Mouse (Mus musculus): ENCODE measurements around the gene 4930523C07Rik.

The 4930523C07Rik gene

GRCm38 (mm10) chr1:160042351-160042750 lies 1.8 kb upstream of the 4930523C07Rik start:
- no peak for TF ChIP-seq NANOG (IDR thresholded peaks at IDR 0.05; ENCODE audit: borderline replicate concordance, low read length)
- no peak for TF ChIP-seq POU5F1 (IDR thresholded peaks at IDR 0.05; ENCODE audit: borderline replicate concordance, low read length)
- H3K4me1 ChIP-seq (replicated peaks; ENCODE audit: low read depth, low read length), result peaks cover 9% of the 10 kb centered on the region
- peaks cover 34% of the 10 kb centered on the region for H3K27me3 ChIP-seq (ENCODE audit: insufficient read depth, low read length)
- H3K9me3 ChIP-seq (ENCODE audit: low read length), result no peaks in the 10 kb centered on the region
- no peaks in the 10 kb centered on the region for H3K36me3 ChIP-seq (ENCODE audit: insufficient read depth, low read length)
- H3K4me3 ChIP-seq (replicated peaks; ENCODE audit: low read length), result no peak overlapping the region

DNA sequence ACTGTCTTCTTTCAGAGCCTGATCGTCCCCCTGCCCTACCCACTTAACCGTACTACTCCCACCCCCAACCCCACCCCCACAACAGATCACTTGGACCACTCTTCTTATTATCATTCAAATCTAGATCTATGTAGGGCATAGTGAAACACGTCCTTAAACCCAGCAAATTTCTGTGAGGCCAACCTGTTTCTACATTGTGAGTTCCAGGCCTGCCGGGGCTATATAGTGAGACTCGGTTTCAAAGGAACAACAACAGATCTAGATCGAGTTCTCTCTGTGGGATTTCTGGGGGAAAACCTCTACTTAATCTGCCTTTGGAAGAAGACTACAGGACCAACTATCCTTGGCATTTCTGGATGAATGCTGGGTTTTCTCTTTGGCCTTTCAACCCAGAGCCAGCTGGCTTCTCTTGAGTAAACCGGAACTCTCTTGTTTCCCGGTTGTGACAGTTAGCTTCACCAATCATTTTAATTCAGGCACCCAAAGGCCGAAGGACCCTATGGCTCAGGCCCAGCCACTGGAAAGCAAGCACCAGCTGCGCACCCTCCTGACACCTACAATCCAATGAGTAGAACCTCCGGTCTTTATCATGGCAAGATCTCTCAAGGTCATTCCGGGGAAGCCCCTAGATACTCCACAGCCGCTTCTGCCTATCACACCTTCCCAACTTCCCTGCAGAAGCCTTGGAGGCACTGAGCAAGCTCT lies 759 bp upstream of the 4930523C07Rik start:
- peak overlapping the region; percentile 75; the same call in 1 of the 2 replicates for H3K4me3 ChIP-seq (replicated peaks; ENCODE audit: low read length)
- H3K9me3 ChIP-seq (ENCODE audit: low read length), result no peaks in the 10 kb centered on the region
- no peaks in the 10 kb centered on the region for H3K36me3 ChIP-seq (ENCODE audit: insufficient read depth, low read length)
- peaks cover 34% of the 10 kb centered on the region for H3K27me3 ChIP-seq (ENCODE audit: insufficient read depth, low read length)
- TF ChIP-seq POU5F1 (IDR thresholded peaks at IDR 0.05; ENCODE audit: borderline replicate concordance, low read length) (no peak), NANOG (IDR thresholded peaks at IDR 0.05; ENCODE audit: borderline replicate concordance, low read length) (no peak), CTCF (conservative IDR thresholded peaks at IDR 0.05; ENCODE audit: low read length) (no peak)
- peaks cover 9% of the 10 kb centered on the region for H3K4me1 ChIP-seq (replicated peaks; ENCODE audit: low read depth, low read length)

DNA sequence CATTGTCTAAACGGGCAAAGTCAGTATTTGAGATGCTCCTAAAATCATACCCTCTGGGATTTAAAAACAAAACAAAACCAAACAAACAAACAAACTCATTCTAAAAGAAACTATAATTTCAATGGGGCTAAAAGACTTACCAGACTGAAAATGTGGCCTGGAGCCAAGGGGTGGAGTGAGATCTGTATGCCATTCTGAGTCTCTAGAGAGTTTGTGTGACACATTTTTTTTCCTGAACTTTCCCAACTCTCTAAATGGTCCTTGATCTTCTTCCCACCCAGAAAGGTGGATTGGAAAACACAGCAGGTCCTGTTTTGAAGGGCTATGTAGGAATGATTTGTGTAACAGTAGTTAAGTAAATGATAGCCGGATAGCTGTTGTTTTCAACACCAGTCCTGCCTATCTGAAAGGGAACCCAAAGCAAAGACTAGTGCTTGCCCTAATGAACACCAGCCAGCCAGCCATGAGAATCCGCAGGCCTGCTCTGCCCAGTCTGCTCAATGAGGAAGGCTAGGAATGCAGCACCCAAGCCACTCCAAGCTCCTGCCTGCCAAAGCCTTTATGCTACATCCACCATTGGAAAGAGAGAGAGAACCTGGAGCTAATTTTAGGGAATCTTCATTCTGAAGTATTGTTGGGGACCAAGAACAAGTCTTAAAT lies 1.0 kb downstream of the 4930523C07Rik start:
- Histone ChIP-seq H3K36me3 (ENCODE audit: insufficient read depth, low read length) (no peaks in the 10 kb centered on the region), H3K27me3 (ENCODE audit: insufficient read depth, low read length) (peaks cover 34% of the 10 kb centered on the region), H3K4me1 (replicated peaks; ENCODE audit: low read depth, low read length) (peaks cover 9% of the 10 kb centered on the region), H3K9me3 (ENCODE audit: low read length) (no peaks in the 10 kb centered on the region), H3K4me3 (replicated peaks; ENCODE audit: low read length) (peak overlapping the region; percentile 75; the same call in 1 of the 2 replicates)
- TF ChIP-seq NANOG (IDR thresholded peaks at IDR 0.05; ENCODE audit: borderline replicate concordance, low read length), result no peak
- TF ChIP-seq POU5F1 (IDR thresholded peaks at IDR 0.05; ENCODE audit: borderline replicate concordance, low read length), result no peak
- no peak for TF ChIP-seq CTCF (conservative IDR thresholded peaks at IDR 0.05; ENCODE audit: low read length)

GRCm38 (mm10) chr1:160045971-160046370 lies 1.8 kb downstream of the 4930523C07Rik start:
- Histone ChIP-seq H3K4me1 (replicated peaks; ENCODE audit: low read depth, low read length) (peaks cover 9% of the 10 kb centered on the region), H3K36me3 (ENCODE audit: insufficient read depth, low read length) (no peaks in the 10 kb centered on the region), H3K9me3 (ENCODE audit: low read length) (no peaks in the 10 kb centered on the region), H3K4me3 (replicated peaks; ENCODE audit: low read length) (no peak overlapping the region), H3K27me3 (ENCODE audit: insufficient read depth, low read length) (peaks cover 34% of the 10 kb centered on the region)
- TF ChIP-seq CTCF (conservative IDR thresholded peaks at IDR 0.05; ENCODE audit: low read length) (no peak), POU5F1 (IDR thresholded peaks at IDR 0.05; ENCODE audit: borderline replicate concordance, low read length) (no peak), NANOG (IDR thresholded peaks at IDR 0.05; ENCODE audit: borderline replicate concordance, low read length) (no peak)

DNA sequence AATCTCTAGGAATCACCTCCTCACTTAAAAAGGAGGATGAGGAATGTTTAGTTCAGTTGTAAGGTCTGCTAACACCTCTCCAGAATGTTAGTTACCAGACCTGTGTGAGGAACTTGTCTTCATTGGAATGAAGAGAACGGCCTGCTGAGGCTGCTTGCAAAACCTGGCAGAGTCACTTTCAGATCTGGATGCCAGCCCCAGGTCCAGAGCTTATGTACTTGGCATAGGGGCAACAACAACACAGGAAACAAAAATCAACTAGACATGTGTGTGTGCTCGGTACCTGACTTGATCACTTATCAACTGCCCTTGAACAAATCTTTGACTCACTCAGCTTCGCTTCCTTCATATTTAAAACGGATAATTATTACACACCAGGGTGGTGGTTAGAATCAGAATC lies 2.6 kb downstream of the 4930523C07Rik start:
- Histone ChIP-seq H3K36me3 (ENCODE audit: insufficient read depth, low read length) (no peaks in the 10 kb centered on the region), H3K4me3 (replicated peaks; ENCODE audit: low read length) (no peak overlapping the region), H3K4me1 (replicated peaks; ENCODE audit: low read depth, low read length) (peaks cover 9% of the 10 kb centered on the region), H3K27me3 (ENCODE audit: insufficient read depth, low read length) (peaks cover 34% of the 10 kb centered on the region), H3K9me3 (ENCODE audit: low read length) (no peaks in the 10 kb centered on the region)
- TF ChIP-seq NANOG (IDR thresholded peaks at IDR 0.05; ENCODE audit: borderline replicate concordance, low read length) (no peak), POU5F1 (IDR thresholded peaks at IDR 0.05; ENCODE audit: borderline replicate concordance, low read length) (no peak), CTCF (conservative IDR thresholded peaks at IDR 0.05; ENCODE audit: low read length) (no peak)

- Histone ChIP-seq H3K27me3 (ENCODE audit: insufficient read depth, low read length) (peaks cover 31% of the 10 kb centered on the region), H3K36me3 (ENCODE audit: insufficient read depth, low read length) (no peaks in the 10 kb centered on the region), H3K9me3 (ENCODE audit: low read length) (no peaks in the 10 kb centered on the region), H3K4me3 (replicated peaks; ENCODE audit: low read length) (no peak overlapping the region), H3K4me1 (replicated peaks; ENCODE audit: low read depth, low read length) (peaks cover 9% of the 10 kb centered on the region)
- TF ChIP-seq CTCF (conservative IDR thresholded peaks at IDR 0.05; ENCODE audit: low read length), result no peak
- no peak for TF ChIP-seq NANOG (IDR thresholded peaks at IDR 0.05; ENCODE audit: borderline replicate concordance, low read length)
- TF ChIP-seq POU5F1 (IDR thresholded peaks at IDR 0.05; ENCODE audit: borderline replicate concordance, low read length), result no peak
Measured at GRCm38 (mm10) chr1:160047481-160047931, 3.3 kb downstream of the 4930523C07Rik start.

GRCm38 (mm10) chr1:160049131-160049880 lies 5.1 kb downstream of the 4930523C07Rik start:
- peaks cover 21% of the 10 kb centered on the region for H3K27me3 ChIP-seq (ENCODE audit: insufficient read depth, low read length)
- no peaks in the 10 kb centered on the region for H3K4me1 ChIP-seq (replicated peaks; ENCODE audit: low read depth, low read length)
- H3K4me3 ChIP-seq (replicated peaks; ENCODE audit: low read length), result no peak overlapping the region
- TF ChIP-seq NANOG (IDR thresholded peaks at IDR 0.05; ENCODE audit: borderline replicate concordance, low read length), result no peak
- no peak for TF ChIP-seq CTCF (conservative IDR thresholded peaks at IDR 0.05; ENCODE audit: low read length)
- no peak for TF ChIP-seq POU5F1 (IDR thresholded peaks at IDR 0.05; ENCODE audit: borderline replicate concordance, low read length)
- no peaks in the 10 kb centered on the region for H3K36me3 ChIP-seq (ENCODE audit: insufficient read depth, low read length)
- no peaks in the 10 kb centered on the region for H3K9me3 ChIP-seq (ENCODE audit: low read length)

GRCm38 (mm10) chr1:160050898-160051297 lies 6.7 kb downstream of the 4930523C07Rik start:
- TF ChIP-seq NANOG (IDR thresholded peaks at IDR 0.05; ENCODE audit: borderline replicate concordance, low read length), result no peak
- TF ChIP-seq CTCF (conservative IDR thresholded peaks at IDR 0.05; ENCODE audit: low read length), result no peak
- no peak for TF ChIP-seq POU5F1 (IDR thresholded peaks at IDR 0.05; ENCODE audit: borderline replicate concordance, low read length)
- no peaks in the 10 kb centered on the region for H3K36me3 ChIP-seq (ENCODE audit: insufficient read depth, low read length)
- peaks cover under 1% of the 10 kb centered on the region; the same call in 1 of the 2 replicates for H3K9me3 ChIP-seq (ENCODE audit: low read length)
- H3K4me1 ChIP-seq (replicated peaks; ENCODE audit: low read depth, low read length), result no peaks in the 10 kb centered on the region
- peaks cover 9% of the 10 kb centered on the region; the same call in 1 of the 2 replicates for H3K27me3 ChIP-seq (ENCODE audit: insufficient read depth, low read length)
- no peak overlapping the region for H3K4me3 ChIP-seq (replicated peaks; ENCODE audit: low read length)
